Mouse (Mus musculus) liver, embryonic 11.5 days (tissue): Measurements from ENCODE around the gene Smim4. TPM values are rescaled to one million over a fixed set of nuclear protein-coding genes. Genes with fewer than 3 reads are reported as not detected.
A peak's percentile ranks its signal among the peaks of the same experiment; 100 is the strongest.

Source experiments
- ATAC-seq: fragments of 200-750 bp; cut with Nextera tagmentation; replicated peaks from 2 replicates; pipeline ENCODE4 v1.8.0; 2017; ENCODE audit warnings: moderate number of reproducible peaks, mild to moderate bottlenecking, moderate TSS enrichment, moderate library complexity; ENCODE audit not compliant: low FRiP score
- DNase-seq: peaks from one replicate; pipeline ENCODE4 v3.0.0-alpha.2; 2017; ENCODE audit warnings: low spot score
- H3K27ac ChIP-seq: fragments of 300-500 bp; sonication (generic); 2 replicates; pipeline ENCODE4 v1.5.1; 2014; ENCODE audit warnings: mild to moderate bottlenecking, low read depth, low read length, control low read depth
- H3K27me3 ChIP-seq: fragments of 300-500 bp; sonication (generic); replicated peaks from 2 replicates; pipeline ENCODE4 v1.6.1; 2014; ENCODE audit warnings: low read length, mixed read lengths; ENCODE audit not compliant: control insufficient read depth, insufficient read depth
- H3K36me3 ChIP-seq: fragments of 300-500 bp; sonication (generic); 2 replicates; pipeline ENCODE4 v1.6.1; 2014; ENCODE audit warnings: mild to moderate bottlenecking, low read length, moderate library complexity, mixed read lengths; ENCODE audit not compliant: control insufficient read depth, insufficient read depth
- H3K4me1 ChIP-seq: fragments of 300-500 bp; sonication (generic); replicated peaks from 2 replicates; pipeline ENCODE4 v1.6.1; 2014; ENCODE audit warnings: low read length, mixed read lengths; ENCODE audit not compliant: control insufficient read depth, insufficient read depth
- H3K4me2 ChIP-seq: fragments of 300-500 bp; sonication (generic); 2 replicates; pipeline ENCODE4 v1.6.1; 2014; ENCODE audit warnings: mild to moderate bottlenecking, control low read depth, moderate library complexity
- H3K4me3 ChIP-seq: fragments of 300-500 bp; sonication (generic); 2 replicates; pipeline ENCODE4 v1.5.1; 2014; ENCODE audit warnings: low read depth, low read length, control low read depth
- H3K9ac ChIP-seq: fragments of 300-500 bp; sonication (generic); 2 replicates; pipeline ENCODE4 v1.6.1; 2014; ENCODE audit warnings: low read depth, low read length, control low read depth
- H3K9me3 ChIP-seq: fragments of 300-500 bp; sonication (generic); 2 replicates; pipeline ENCODE4 v1.6.1; 2016; ENCODE audit warnings: low read length, inconsistent platforms, mixed read lengths; ENCODE audit not compliant: control insufficient read depth
- WGBS: fragments of 180-500 bp; shearing (Covaris S2); extraction: QIAGEN DNeasy Blood & Tissue Kit; methylation state at CpG from one replicate; pipeline ENCODE4 v1.1.7; 2014; 5-methylcytosine and 5-hydroxymethylcytosine counted together
- polyA plus RNA-seq: library from polyadenylated mRNA; unstranded; fragments of >200 nt; fragmentation: Nextera tagmentation; extraction: Ambion mirVana; gene quantifications from 2 replicates; pipeline ENCODE4 v1.2.1, GENCODE M21; 2014

Gene Smim4
- polyA plus RNA-seq, 1 experiment from 2014 or later, result 107 TPM

GRCm38 (mm10) chr14:31160196-31161150 lies 31.7 kb upstream of the Smim4 start:
- no peak overlapping the region for H3K4me3 ChIP-seq
- peaks cover 14% of the 10 kb centered on the region for H3K4me1 ChIP-seq
- H3K36me3 ChIP-seq, result no peaks in the 10 kb centered on the region
- ATAC-seq (no peak), DNase-seq (no peak)
- H3K9me3 ChIP-seq, result no peaks in the 10 kb centered on the region
- no peak overlapping the region for H3K9ac ChIP-seq
- H3K27me3 ChIP-seq, result no peaks in the 10 kb centered on the region
- no peak overlapping the region for H3K27ac ChIP-seq
- 68% methylated on average over 27 of the region's 27 CpGs for WGBS
- H3K4me2 ChIP-seq, result peak overlapping the region; percentile 26

GRCm38 (mm10) chr14:31145694-31146093 lies 16.9 kb upstream of the Smim4 start:
- ATAC-seq, result no peak
- peaks cover 24% of the 10 kb centered on the region; the same call in 1 of the 2 replicates for H3K36me3 ChIP-seq
- no peaks in the 10 kb centered on the region for H3K4me1 ChIP-seq
- no peak for DNase-seq
- 91% methylated on average over 11 of the region's 11 CpGs for WGBS
- H3K4me3 ChIP-seq, result no peak overlapping the region
- H3K9ac ChIP-seq, result no peak overlapping the region
- 0 out of 2 replicates have a peak, but pooled peaks cover 2% of the 10 kb centered on the region for H3K27me3 ChIP-seq
- H3K4me2 ChIP-seq, result no peak overlapping the region
- no peak overlapping the region for H3K27ac ChIP-seq
- no peaks in the 10 kb centered on the region for H3K9me3 ChIP-seq

DNA sequence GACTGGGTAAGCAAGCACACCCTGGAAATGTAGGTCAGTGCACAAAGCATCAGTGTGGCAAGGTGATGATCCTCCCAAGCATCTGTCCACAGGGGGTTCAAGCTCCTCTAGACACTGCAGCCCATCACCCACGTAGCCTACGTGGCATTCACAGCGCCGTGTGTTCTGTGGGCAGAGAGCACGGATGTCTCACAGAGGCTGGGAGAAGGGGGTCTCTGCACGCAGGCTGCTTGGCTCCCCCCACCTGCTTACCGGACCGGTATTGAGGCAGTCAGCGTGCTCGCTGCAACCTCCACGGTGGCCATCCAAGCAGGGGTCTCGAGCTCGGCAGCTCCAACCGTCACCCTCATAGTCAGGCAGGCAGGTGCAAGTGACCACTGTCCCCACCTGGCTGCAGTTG lies 12.3 kb upstream of the Smim4 start:
- no peak overlapping the region for H3K4me3 ChIP-seq
- no peak overlapping the region for H3K9ac ChIP-seq
- no peaks in the 10 kb centered on the region for H3K9me3 ChIP-seq
- H3K36me3 ChIP-seq, result peaks cover 68% of the 10 kb centered on the region
- no peak for ATAC-seq
- DNase-seq, result no peak
- WGBS, result 94% methylated on average over 14 of the region's 14 CpGs
- no peak overlapping the region for H3K27ac ChIP-seq
- no peak overlapping the region for H3K4me2 ChIP-seq
- 0 out of 2 replicates have a peak, but pooled peaks cover 3% of the 10 kb centered on the region for H3K4me1 ChIP-seq
- H3K27me3 ChIP-seq, result no peaks in the 10 kb centered on the region

- no peak overlapping the region for H3K9ac ChIP-seq
- H3K4me3 ChIP-seq, result no peak overlapping the region
- no peaks in the 10 kb centered on the region for H3K9me3 ChIP-seq
- no peaks in the 10 kb centered on the region for H3K27me3 ChIP-seq
- H3K4me1 ChIP-seq, result 0 out of 2 replicates have a peak, but pooled peaks cover 3% of the 10 kb centered on the region
- no peak for ATAC-seq
- 92% methylated on average over 15 of the region's 15 CpGs for WGBS
- peaks cover 77% of the 10 kb centered on the region for H3K36me3 ChIP-seq
- no peak overlapping the region for H3K27ac ChIP-seq
- DNase-seq, result no peak
- no peak overlapping the region for H3K4me2 ChIP-seq
Observed at GRCm38 (mm10) chr14:31140141-31140540, 11.4 kb upstream of the Smim4 start.

DNA sequence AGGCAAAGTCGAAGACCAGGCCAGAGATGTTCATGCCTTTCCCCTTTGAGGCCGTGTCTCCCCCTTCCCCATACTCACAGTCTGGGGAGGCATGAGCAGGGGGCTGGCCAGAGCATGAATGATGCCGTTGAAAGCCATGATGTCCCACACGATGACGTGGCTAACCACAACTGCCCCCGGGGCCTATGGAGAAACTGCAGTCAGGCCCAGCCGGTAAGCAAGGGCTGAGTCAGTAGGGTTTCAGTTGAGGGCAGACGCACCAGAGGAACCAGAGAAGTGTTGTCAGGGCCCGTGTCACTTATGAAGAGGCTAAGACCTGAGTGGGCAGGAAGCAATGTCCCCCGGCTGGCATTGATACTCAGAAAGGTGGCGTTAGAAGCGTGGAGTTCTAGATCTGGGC lies 10.9 kb upstream of the Smim4 start:
- Histone ChIP-seq H3K4me3 (no peak overlapping the region), H3K27ac (no peak overlapping the region), H3K4me2 (no peak overlapping the region), H3K4me1 (0 out of 2 replicates have a peak, but pooled peaks cover 3% of the 10 kb centered on the region), H3K36me3 (peaks cover 81% of the 10 kb centered on the region), H3K9me3 (no peaks in the 10 kb centered on the region), H3K27me3 (no peaks in the 10 kb centered on the region), H3K9ac (no peak overlapping the region)
- no peak for ATAC-seq
- 67% methylated on average over 12 of the region's 12 CpGs for WGBS
- DNase-seq, result no peak

DNA sequence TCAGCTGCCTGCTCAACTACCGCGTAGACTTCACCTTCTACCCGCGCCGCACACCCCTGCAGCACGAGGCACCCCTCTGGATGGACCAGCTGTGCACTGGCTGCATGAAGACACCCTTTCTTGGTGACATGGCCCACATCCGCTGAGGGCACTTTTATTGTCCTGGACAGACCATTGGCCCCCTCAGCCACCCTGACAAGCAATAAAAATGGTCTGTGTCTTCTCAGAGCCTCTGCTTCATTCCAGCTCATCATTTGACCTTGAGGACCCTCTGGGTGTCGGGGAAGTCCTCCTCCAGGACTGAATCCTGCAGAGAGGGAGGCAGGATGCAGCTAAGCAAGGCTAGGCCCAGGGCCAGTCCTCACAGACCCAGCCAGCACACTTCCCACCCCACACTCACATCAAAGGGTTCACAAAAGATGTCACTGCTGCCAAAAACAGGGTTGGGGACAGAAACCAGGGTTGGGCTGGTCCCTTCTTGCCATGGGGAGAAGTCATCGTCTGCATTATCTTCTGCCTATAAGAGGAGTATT lies 10.2 kb upstream of the Smim4 start:
- DNase-seq (no peak), ATAC-seq (no peak)
- Histone ChIP-seq H3K27me3 (no peaks in the 10 kb centered on the region), H3K4me3 (no peak overlapping the region), H3K9me3 (no peaks in the 10 kb centered on the region), H3K36me3 (peaks cover 87% of the 10 kb centered on the region), H3K9ac (no peak overlapping the region), H3K27ac (no peak overlapping the region), H3K4me1 (0 out of 2 replicates have a peak, but pooled peaks cover 3% of the 10 kb centered on the region), H3K4me2 (no peak overlapping the region)
- 89% methylated on average over 9 of the region's 9 CpGs for WGBS

DNA sequence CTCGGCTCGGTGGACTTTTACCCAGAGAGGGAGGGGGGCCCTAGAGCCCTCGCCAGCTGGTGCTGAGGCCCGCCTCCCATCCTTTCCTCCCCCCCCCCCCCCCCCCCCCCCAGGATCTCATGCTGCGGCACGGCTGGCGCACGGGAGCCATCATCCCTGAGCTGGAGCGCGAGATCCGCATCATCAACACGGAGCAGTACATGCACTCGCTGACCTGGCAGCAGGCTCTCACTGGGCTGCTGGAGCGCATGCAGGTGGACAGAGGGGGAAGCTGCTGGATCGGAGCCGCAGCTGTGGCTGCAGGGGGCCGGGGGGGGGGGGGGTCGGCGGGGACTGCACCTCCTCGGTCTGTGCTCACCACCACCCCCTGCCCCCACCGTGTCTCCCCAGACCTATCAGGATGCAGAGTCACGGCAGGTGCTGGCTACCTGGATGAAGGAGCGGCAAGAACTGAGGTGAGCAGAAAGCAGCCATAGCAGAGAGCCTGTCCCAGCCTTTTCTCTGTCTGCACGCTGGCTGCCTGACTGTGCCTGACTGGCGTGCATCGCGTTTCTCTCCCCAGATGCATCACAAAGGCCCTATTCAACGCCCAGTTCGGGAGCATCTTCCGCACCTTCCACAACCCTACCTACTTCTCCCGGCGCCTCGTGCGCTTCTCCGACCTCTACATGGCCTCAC lies 9.6 kb upstream of the Smim4 start:
- Histone ChIP-seq H3K27ac (no peak overlapping the region; the same call in 1 of the 2 replicates), H3K9ac (no peak overlapping the region), H3K4me3 (no peak overlapping the region), H3K9me3 (no peaks in the 10 kb centered on the region), H3K36me3 (peaks cover 88% of the 10 kb centered on the region), H3K4me2 (no peak overlapping the region), H3K27me3 (no peaks in the 10 kb centered on the region), H3K4me1 (peaks cover 7% of the 10 kb centered on the region)
- ATAC-seq (no peak), DNase-seq (no peak)
- WGBS, result 86% methylated on average over 30 of the region's 35 CpGs

DNA sequence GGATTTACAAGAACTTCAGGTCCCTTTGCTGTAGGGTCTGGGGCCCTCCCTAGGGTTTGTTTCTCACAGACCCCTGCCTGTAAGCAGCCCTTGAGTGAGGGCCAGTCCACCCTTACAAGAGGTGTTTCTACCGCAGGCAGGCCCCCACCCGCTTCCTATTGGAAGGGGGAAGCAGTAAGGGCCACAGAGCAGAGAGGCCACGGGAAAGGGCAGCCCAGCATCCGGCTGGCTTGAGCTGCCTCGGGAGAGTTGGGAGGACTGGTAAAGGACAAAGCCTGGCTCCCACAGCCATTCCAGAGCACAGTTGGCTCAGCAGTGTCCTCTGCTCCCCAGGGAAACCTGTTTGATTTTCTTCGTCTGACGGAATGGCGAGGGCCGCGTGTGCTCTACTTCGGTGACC lies 9.0 kb upstream of the Smim4 start:
- no peak for DNase-seq
- no peak overlapping the region for H3K4me3 ChIP-seq
- H3K36me3 ChIP-seq, result peaks cover 86% of the 10 kb centered on the region
- WGBS, result 86% methylated on average over 11 of the region's 11 CpGs
- no peak for ATAC-seq
- H3K9me3 ChIP-seq, result no peaks in the 10 kb centered on the region
- no peak overlapping the region; the same call in 1 of the 2 replicates for H3K27ac ChIP-seq
- H3K9ac ChIP-seq, result no peak overlapping the region
- no peak overlapping the region for H3K4me2 ChIP-seq
- no peaks in the 10 kb centered on the region for H3K27me3 ChIP-seq
- peaks cover 12% of the 10 kb centered on the region for H3K4me1 ChIP-seq
